Mouse (Mus musculus): Measurements from ENCODE around the gene Lig1. TPM values are rescaled to one million over a fixed set of nuclear protein-coding genes. Genes with fewer than 3 reads are reported as not detected.

The Lig1 gene
- polyA plus RNA-seq, 1 experiment from 2014 or later, result 83.4 TPM

DNA sequence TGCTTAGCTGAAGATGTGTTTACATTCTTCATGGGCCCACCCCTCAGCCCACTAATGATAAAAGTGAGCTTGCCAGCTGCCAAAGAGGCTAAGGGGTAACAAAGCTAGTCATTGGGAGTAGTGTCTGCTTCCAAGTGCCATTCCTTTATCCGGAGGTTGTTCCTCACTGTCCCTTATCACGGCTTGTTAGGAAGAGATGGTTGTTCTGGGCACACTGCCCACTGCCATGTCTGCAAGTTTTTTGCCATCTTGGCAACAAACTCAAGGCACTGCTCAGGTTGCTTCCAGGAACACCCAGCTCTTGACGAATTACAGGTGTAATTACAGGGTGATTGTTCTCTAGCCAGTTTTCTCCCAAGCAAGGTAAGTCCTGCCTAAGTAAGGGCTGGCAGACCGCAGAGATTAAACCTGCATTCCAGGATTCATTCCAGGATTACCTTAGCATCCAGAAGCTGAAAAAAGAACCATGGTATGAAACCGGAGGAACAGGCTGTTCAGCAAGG, 37.1 kb downstream of the Lig1 start:
- H3K4me1 ChIP-seq, result no peaks in the 10 kb centered on the region
- H3K27ac ChIP-seq, result peak overlapping the region; percentile 24; the same call in 1 of the 2 replicates
- peaks cover 39% of the 10 kb centered on the region for H3K36me3 ChIP-seq
- no peak overlapping the region for H3K4me2 ChIP-seq
- 57% methylated on average over 5 of the region's 5 CpGs for WGBS
- H3K4me3 ChIP-seq, result no peak overlapping the region
- no peaks in the 10 kb centered on the region for H3K27me3 ChIP-seq
- no peak overlapping the region for H3K9ac ChIP-seq
- no peak for ATAC-seq (ENCODE audit: insufficient number of reproducible peaks, low FRiP score, low TSS enrichment, low read depth)
- no peaks in the 10 kb centered on the region; the same call in 1 of the 2 replicates for H3K9me3 ChIP-seq

DNA sequence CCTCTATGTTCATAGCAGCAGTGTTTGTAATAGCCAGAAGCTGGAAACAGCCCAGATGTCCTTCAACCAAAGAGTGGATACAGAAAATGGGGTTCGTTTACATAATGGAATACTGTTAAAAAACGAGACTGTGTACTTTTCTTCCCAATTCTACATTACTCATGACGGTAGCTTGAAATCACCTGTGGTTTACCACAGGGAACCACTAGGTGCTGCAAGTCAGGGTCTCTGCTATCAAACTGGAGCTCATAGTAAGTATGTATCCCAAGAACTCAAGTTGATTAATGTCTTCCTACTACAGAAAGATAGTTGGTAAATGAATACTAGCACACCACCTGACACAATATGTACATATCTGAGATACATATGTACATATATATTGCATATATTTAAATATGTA, 44.3 kb downstream of the Lig1 start:
- H3K4me1 ChIP-seq, result no peaks in the 10 kb centered on the region
- no peaks in the 10 kb centered on the region for H3K27me3 ChIP-seq
- WGBS, result 80% methylated on average over 3 of the region's 3 CpGs
- H3K4me2 ChIP-seq, result no peak overlapping the region
- no peak overlapping the region for H3K9ac ChIP-seq
- ATAC-seq (ENCODE audit: insufficient number of reproducible peaks, low FRiP score, low TSS enrichment, low read depth), result no peak
- H3K27ac ChIP-seq, result no peak overlapping the region
- H3K36me3 ChIP-seq, result no peaks in the 10 kb centered on the region
- no peaks in the 10 kb centered on the region for H3K9me3 ChIP-seq
- H3K4me3 ChIP-seq, result no peak overlapping the region

DNA sequence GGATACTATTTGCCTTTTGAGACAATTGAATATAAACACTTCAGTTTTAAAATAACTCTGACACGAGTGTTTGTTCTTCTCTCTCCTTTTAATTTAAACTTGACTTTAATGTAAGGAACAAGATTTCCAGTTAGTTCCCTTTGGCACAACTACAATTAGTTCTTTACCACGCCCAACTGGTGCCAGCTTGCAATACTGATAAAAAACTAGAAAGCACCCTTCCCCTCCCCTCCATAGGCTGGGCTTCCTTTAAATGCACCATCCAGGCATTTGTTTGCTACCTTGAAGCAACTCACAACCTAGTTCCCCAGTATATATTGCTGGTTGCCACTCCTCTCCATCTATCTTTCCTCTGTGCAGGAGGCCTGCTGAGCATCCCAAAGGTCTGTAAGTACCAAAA, 47.2 kb downstream of the Lig1 start, which contains the start of gene Pla2g4c:
Pla2g4c (plus strand) TSS at position 340 of the 400 bp plus-strand sequence.
- WGBS, result 84% methylated on average over 2 of the region's 2 CpGs

DNA sequence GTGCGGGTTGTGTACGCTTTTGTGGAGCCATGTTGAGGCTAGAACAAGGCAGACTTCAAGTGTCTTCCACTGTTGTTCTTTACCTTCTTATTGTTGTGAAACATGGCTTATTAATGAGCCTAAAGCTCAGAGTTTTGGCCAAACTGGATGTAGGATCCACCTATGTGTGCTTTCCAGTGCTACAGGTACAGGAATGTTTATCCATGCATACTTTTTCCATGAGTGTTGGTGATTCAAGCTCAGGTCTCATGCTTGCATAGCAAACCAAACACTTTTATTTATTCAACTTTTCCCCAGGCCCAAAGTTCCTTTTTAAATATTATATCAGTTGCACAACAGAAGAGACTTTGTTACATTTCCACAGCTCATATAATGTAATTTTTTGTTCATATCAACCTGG, 53.5 kb downstream of the Lig1 start:
- no peak overlapping the region for H3K4me2 ChIP-seq
- no peak for ATAC-seq (ENCODE audit: insufficient number of reproducible peaks, low FRiP score, low TSS enrichment, low read depth)
- H3K4me3 ChIP-seq, result no peak overlapping the region
- H3K9ac ChIP-seq, result no peak overlapping the region
- H3K27me3 ChIP-seq, result no peaks in the 10 kb centered on the region
- 97% methylated on average over 2 of the region's 2 CpGs for WGBS
- no peak overlapping the region for H3K27ac ChIP-seq
- H3K4me1 ChIP-seq, result no peaks in the 10 kb centered on the region
- no peaks in the 10 kb centered on the region for H3K9me3 ChIP-seq
- H3K36me3 ChIP-seq, result no peaks in the 10 kb centered on the region; the same call in 1 of the 2 replicates

More for the DNA sequence above, 47.2 kb downstream of the Lig1 start, which contains the start of gene Pla2g4c:
- H3K4me2 ChIP-seq, result no peak within 1 kb of the TSS
- no peaks in the 10 kb centered on the region for H3K4me1 ChIP-seq
- H3K36me3 ChIP-seq, result no peaks in the 10 kb centered on the region
- H3K27ac ChIP-seq, result no peak within 1 kb of the TSS
- no peak for ATAC-seq (ENCODE audit: insufficient number of reproducible peaks, low FRiP score, low TSS enrichment, low read depth)
- H3K9ac ChIP-seq, result no peak within 1 kb of the TSS
- no peak within 1 kb of the TSS for H3K4me3 ChIP-seq
- no peaks in the 10 kb centered on the region for H3K27me3 ChIP-seq
- H3K9me3 ChIP-seq, result no peaks in the 10 kb centered on the region

DNA sequence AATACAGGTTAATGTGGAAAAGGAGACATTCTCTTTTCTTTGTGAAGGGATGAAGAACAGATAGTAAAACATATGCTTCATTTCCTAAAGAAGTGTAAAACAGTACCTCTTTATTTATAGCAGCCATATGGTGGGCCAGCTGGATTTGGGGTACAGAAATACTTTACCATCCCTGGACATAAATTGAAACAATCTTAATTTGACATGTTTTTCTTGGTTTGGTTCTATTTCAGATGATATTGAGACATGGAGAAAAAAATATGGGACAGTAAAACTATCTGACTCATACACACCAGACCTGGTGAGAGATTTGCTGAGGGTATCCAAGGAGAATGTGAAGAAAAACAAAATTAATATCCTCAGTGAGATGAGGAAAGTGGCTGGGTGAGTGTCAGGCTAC, 78.9 kb downstream of the Lig1 start:
- ATAC-seq (ENCODE audit: insufficient number of reproducible peaks, low FRiP score, low TSS enrichment, low read depth), result no peak
- Histone ChIP-seq H3K4me1 (no peaks in the 10 kb centered on the region), H3K9ac (no peak overlapping the region), H3K27ac (no peak overlapping the region), H3K9me3 (no peaks in the 10 kb centered on the region), H3K36me3 (peaks cover 11% of the 10 kb centered on the region), H3K27me3 (no peaks in the 10 kb centered on the region), H3K4me2 (no peak overlapping the region), H3K4me3 (no peak overlapping the region)

Other genes starting within 250 kb of the Lig1 start
- gene Chmp2a, start 242.5 kb upstream of the Lig1 start, polyA plus RNA-seq (2015; fragmentation: Nextera tagmentation; extraction: Ambion mirVana), result 179 and 185 TPM in 2 replicates
- gene Ube2m, start 239.0 kb upstream of the Lig1 start, polyA plus RNA-seq (2015; fragmentation: Nextera tagmentation; extraction: Ambion mirVana), result 102 and 104 TPM in 2 replicates
- 2.5 and 3.7 TPM in 2 replicates for gene Mzf1, start 222.5 kb upstream of the Lig1 start, polyA plus RNA-seq (2015; fragmentation: Nextera tagmentation; extraction: Ambion mirVana)
- 0.04 TPM in 1 of 2 replicates, not detected in the other for gene Vmn1r85, start 182.1 kb upstream of the Lig1 start, polyA plus RNA-seq (2015; fragmentation: Nextera tagmentation; extraction: Ambion mirVana)
- not detected in 2 replicates for gene Vmn1r86, start 157.4 kb upstream of the Lig1 start, polyA plus RNA-seq (2015; fragmentation: Nextera tagmentation; extraction: Ambion mirVana)
- not detected in 2 replicates for gene Vmn1r87, start 137.1 kb upstream of the Lig1 start, polyA plus RNA-seq (2015; fragmentation: Nextera tagmentation; extraction: Ambion mirVana)
- not detected in 2 replicates for gene Vmn1r88, start 117.7 kb upstream of the Lig1 start, polyA plus RNA-seq (2015; fragmentation: Nextera tagmentation; extraction: Ambion mirVana)
- not detected in 2 replicates for gene Vmn1r89, start 64.3 kb upstream of the Lig1 start, polyA plus RNA-seq (2015; fragmentation: Nextera tagmentation; extraction: Ambion mirVana)
- 9.3 and 11.0 TPM in 2 replicates for gene Zswim9, start 1.4 kb downstream of the Lig1 start, polyA plus RNA-seq (2015; fragmentation: Nextera tagmentation; extraction: Ambion mirVana)
- 0.90 and 1.0 TPM in 2 replicates for gene Pla2g4c, start 47.4 kb downstream of the Lig1 start, polyA plus RNA-seq (2015; fragmentation: Nextera tagmentation; extraction: Ambion mirVana)
- gene Cabp5, start 120.8 kb downstream of the Lig1 start, polyA plus RNA-seq (2015; fragmentation: Nextera tagmentation; extraction: Ambion mirVana), result not detected in 2 replicates
- not detected in 2 replicates for gene Bsph1, start 173.6 kb downstream of the Lig1 start, polyA plus RNA-seq (2015; fragmentation: Nextera tagmentation; extraction: Ambion mirVana)